Mouse (Mus musculus): ENCODE results near the gene Med1. TPM values are rescaled to one million over a fixed set of nuclear protein-coding genes. Genes with fewer than 3 reads are reported as not detected.
A peak's percentile ranks its signal among the peaks of the same experiment; 100 is the strongest.

Med1 gene
- polyA plus RNA-seq, 1 experiment, result 8.8 TPM

DNA sequence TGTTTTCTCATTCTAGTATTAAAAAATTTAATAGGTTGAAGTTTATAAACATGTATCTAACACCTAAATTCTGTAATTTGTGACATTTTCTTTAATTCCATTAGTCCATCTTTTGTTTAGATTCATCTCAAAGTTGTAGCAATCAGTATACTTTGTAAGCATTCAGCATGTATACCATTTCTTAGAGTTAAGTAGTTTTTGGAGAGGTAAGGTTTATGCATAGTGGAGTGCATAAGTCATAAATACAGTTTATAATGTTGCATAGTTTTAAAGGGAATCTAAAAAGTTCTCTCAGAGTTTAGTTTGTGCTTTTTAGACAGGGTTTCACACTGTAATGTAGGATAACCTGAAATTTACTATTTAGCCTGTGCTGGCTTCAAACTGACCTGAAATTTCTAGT is 12.4 kb upstream of the Med1 start:
- Histone ChIP-seq H3K27ac (ENCODE audit: insufficient read depth, low read length) (no peak overlapping the region), H3K27me3 (ENCODE audit: control insufficient read depth, insufficient read depth, low read length) (no peaks in the 10 kb centered on the region), H3K4me3 (ENCODE audit: extremely low read depth, insufficient read depth, insufficient read length) (no peak overlapping the region), H3K4me1 (ENCODE audit: control insufficient read depth, insufficient read depth, insufficient read length) (no peaks in the 10 kb centered on the region; the same call in none of the 2 replicates), H3K36me3 (ENCODE audit: control insufficient read depth, insufficient read depth, low read length) (peaks cover 10% of the 10 kb centered on the region)
- DNase-seq (ENCODE audit: low read depth in 1 of 2, low spot score in 2 of 2), result no peak
- TF ChIP-seq POLR2A (IDR thresholded peaks at IDR 0.05; ENCODE audit: low read depth, low read length) (no peak), CTCF (IDR thresholded peaks at IDR 0.05; ENCODE audit: extremely low read depth, insufficient read depth, insufficient read length, insufficient replicate concordance) (no peak)

DNA sequence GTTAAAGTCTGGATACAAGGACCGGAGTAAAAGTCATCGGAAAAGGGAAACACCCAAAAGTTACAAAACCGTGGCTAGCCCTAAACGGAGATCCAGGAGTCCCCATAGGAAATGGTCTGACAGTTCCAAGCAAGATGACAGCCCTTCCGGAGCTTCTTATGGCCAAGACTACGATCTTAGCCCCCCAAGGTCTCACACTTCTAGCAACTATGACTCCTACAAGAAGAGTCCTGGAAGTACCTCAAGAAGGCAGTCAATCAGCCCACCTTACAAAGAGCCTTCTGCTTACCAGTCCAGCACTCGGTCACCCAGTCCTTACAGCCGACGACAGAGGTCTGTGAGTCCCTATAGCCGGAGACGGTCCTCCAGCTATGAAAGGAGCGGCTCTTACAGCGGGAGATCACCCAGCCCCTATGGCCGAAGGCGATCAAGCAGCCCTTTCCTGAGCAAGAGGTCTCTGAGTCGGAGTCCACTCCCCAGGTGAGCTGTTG is 10.9 kb upstream of the Med1 start:
- TF ChIP-seq POLR2A (IDR thresholded peaks at IDR 0.05; ENCODE audit: low read depth, low read length), result no peak
- no peak for TF ChIP-seq CTCF (IDR thresholded peaks at IDR 0.05; ENCODE audit: extremely low read depth, insufficient read depth, insufficient read length, insufficient replicate concordance)
- H3K4me1 ChIP-seq (ENCODE audit: control insufficient read depth, insufficient read depth, insufficient read length), result no peaks in the 10 kb centered on the region; the same call in none of the 2 replicates
- under 1% methylated on average over 16 of the region's 16 CpGs for WGBS
- H3K4me3 ChIP-seq (ENCODE audit: extremely low read depth, insufficient read depth, insufficient read length), result peak overlapping the region; percentile 80
- H3K27ac ChIP-seq (ENCODE audit: insufficient read depth, low read length), result peak overlapping the region; percentile 61
- DNase-seq (ENCODE audit: low read depth in 1 of 2, low spot score in 2 of 2), result peak in 1 of 2 experiments; percentile 5
- H3K36me3 ChIP-seq (ENCODE audit: control insufficient read depth, insufficient read depth, low read length), result peaks cover 2% of the 10 kb centered on the region
- H3K27me3 ChIP-seq (ENCODE audit: control insufficient read depth, insufficient read depth, low read length), result no peaks in the 10 kb centered on the region

DNA sequence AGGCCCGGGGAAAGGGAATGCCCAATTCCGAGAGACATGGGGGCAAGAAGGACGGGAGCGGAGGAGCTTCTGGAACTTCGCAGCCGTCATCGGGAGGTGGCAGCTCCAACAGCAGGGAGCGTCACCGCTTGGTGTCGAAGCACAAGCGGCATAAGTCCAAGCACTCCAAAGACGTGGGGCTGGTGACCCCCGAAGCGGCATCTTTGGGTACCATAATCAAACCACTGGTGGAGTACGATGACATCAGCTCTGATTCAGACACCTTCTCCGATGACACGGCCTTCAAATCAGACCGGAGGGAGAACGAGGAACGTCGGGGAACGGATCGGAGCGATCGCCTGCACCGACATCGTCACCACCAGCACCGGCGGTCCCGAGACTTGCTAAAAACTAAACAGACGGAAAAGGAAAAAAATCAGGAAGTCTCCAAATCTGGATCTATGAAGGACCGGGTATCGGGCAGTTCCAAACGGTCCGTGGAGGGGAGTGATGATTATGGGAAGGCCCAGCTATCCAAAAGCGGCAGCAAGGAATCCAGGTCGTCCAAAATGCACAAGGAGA is 10.3 kb upstream of the Med1 start:
- under 1% methylated on average over 37 of the region's 37 CpGs for WGBS
- peak in 1 of 2 experiments; percentile 4 for DNase-seq (ENCODE audit: low read depth in 1 of 2, low spot score in 2 of 2)
- TF ChIP-seq POLR2A (IDR thresholded peaks at IDR 0.05; ENCODE audit: low read depth, low read length), result no peak
- TF ChIP-seq CTCF (IDR thresholded peaks at IDR 0.05; ENCODE audit: extremely low read depth, insufficient read depth, insufficient read length, insufficient replicate concordance), result no peak
- Histone ChIP-seq H3K4me3 (ENCODE audit: extremely low read depth, insufficient read depth, insufficient read length) (peak overlapping the region; percentile 80), H3K27ac (ENCODE audit: insufficient read depth, low read length) (peak overlapping the region; percentile 61), H3K27me3 (ENCODE audit: control insufficient read depth, insufficient read depth, low read length) (no peaks in the 10 kb centered on the region), H3K4me1 (ENCODE audit: control insufficient read depth, insufficient read depth, insufficient read length) (no peaks in the 10 kb centered on the region; the same call in none of the 2 replicates), H3K36me3 (ENCODE audit: control insufficient read depth, insufficient read depth, low read length) (no peaks in the 10 kb centered on the region)

DNA sequence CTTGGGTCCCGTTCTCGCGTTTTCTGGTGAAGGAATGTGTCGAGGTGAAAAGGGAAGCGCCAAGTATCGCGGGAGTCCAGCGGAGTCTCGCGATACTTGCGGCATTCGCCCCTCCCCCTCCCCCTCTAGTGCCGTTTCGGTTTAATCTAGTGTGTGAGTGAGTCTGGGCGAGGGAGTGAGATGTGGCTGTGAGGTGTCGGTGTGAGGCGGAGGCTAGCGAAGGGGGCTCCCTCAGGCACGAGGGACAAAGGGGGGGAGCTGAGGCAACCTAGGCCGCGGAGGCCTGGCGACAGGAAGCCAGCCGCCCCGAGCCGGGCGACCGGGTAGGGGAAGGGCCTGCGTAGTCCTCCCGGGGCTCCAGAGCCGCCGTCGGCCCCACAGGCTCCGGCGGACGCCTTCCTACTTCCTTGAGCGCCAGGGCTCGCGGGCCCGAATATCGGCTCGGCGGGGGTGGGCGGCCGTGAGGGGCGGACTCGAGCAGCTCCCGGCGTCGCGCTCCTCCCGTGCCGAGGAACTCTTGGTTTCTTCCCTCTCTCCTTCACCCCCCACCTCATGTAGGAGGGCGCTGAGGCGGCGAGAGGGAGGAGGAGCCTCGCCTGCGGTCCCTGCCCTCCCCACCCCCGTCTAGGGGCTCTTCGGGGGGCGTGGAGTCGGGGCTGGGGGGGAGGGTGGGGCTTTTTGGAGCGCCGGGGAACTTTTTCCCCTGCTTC is 9.7 kb upstream of the Med1 start, which contains the start of gene Cdk12:
TSS of gene Cdk12 (plus strand) at position 419 of the 710 bp plus-strand sequence.
- under 1% methylated on average over 51 of the region's 63 CpGs for WGBS
- Histone ChIP-seq H3K36me3 (ENCODE audit: control insufficient read depth, insufficient read depth, low read length) (no peaks in the 10 kb centered on the region), H3K27ac (ENCODE audit: insufficient read depth, low read length) (peak within 1 kb of the TSS; percentile 98), H3K27me3 (ENCODE audit: control insufficient read depth, insufficient read depth, low read length) (no peaks in the 10 kb centered on the region), H3K4me1 (ENCODE audit: control insufficient read depth, insufficient read depth, insufficient read length) (no peaks in the 10 kb centered on the region; the same call in none of the 2 replicates), H3K4me3 (ENCODE audit: extremely low read depth, insufficient read depth, insufficient read length) (peak within 1 kb of the TSS; percentile 80)
- TF ChIP-seq CTCF (IDR thresholded peaks at IDR 0.05; ENCODE audit: extremely low read depth, insufficient read depth, insufficient read length, insufficient replicate concordance), result no peak
- peak; percentile 92 for TF ChIP-seq POLR2A (IDR thresholded peaks at IDR 0.05; ENCODE audit: low read depth, low read length)
- DNase-seq (ENCODE audit: low read depth in 1 of 2, low spot score in 2 of 2), result peak; percentile 91 to 98

DNA sequence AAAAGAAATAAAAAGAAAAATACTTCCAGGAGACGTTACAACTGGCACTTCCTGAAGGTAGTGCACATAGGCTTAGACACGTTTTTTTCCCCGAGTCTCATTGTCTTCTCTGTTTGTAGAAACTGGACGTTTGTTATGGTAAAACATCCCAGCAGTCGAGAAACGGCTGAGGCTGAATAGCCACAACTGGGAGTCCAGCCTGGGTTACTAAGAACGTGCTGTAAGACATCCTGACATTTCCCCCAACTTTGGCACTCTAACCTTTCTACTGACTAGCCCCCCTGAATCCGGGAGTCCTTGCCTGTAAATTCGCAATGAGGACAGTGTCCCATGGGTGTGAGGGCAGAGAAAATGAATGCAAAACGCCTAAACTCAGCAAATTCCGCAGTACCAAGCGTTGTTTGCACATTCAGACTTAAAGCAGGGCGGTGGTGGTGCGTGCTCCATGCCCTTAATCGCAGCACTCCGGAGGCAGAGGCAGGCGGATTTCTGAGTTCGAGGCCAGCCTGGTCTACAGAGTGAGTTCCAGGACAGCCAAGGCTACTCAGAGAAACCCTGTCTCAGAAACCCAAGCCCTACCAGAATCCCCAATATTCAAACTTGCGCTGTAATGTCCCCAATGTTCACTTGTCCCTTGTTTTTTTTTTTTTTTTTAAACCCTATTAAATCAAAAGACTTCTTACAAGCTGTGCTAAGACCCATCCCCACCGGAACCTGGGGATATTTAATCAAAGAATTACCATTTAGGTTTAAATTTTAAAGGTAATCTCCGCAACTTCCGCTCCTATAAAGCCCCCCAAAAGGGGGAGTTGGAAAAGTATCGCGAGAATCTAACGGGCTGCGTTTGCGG is 8.9 kb upstream of the Med1 start:
- under 1% methylated on average over 27 of the region's 27 CpGs for WGBS
- Histone ChIP-seq H3K4me3 (ENCODE audit: extremely low read depth, insufficient read depth, insufficient read length) (peak overlapping the region; percentile 54), H3K27ac (ENCODE audit: insufficient read depth, low read length) (peak overlapping the region; percentile 81), H3K27me3 (ENCODE audit: control insufficient read depth, insufficient read depth, low read length) (no peaks in the 10 kb centered on the region), H3K36me3 (ENCODE audit: control insufficient read depth, insufficient read depth, low read length) (no peaks in the 10 kb centered on the region), H3K4me1 (ENCODE audit: control insufficient read depth, insufficient read depth, insufficient read length) (no peaks in the 10 kb centered on the region; the same call in none of the 2 replicates)
- TF ChIP-seq CTCF (IDR thresholded peaks at IDR 0.05; ENCODE audit: extremely low read depth, insufficient read depth, insufficient read length, insufficient replicate concordance) (no peak), POLR2A (IDR thresholded peaks at IDR 0.05; ENCODE audit: low read depth, low read length) (no peak)
- DNase-seq (ENCODE audit: low read depth in 1 of 2, low spot score in 2 of 2), result peak; percentile 14 to 15

DNA sequence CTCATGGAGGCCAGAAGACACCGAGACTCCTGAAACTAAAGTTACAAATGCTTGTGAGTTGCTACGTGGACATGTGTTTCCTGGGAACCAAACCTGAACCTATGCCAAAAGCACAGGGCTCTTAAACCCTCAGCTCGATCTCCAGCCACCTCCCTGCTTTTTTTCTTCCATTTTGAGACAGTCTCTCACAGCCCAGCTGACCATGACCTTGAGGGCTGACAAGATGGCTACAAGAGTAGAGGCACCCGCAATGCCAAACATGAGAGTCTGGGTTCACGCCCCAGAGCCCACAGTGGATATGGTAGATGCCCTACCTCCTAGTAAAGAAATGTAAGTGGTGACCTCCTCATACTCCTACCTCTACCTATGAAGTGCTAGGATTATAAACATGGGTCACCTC is 2.3 kb downstream of the Med1 start:
- 80% methylated on average over 5 of the region's 5 CpGs for WGBS
- DNase-seq (ENCODE audit: low read depth in 1 of 2, low spot score in 2 of 2), result no peak
- H3K36me3 ChIP-seq (ENCODE audit: control insufficient read depth, insufficient read depth, low read length), result peaks cover 9% of the 10 kb centered on the region
- no peak overlapping the region for H3K4me3 ChIP-seq (ENCODE audit: extremely low read depth, insufficient read depth, insufficient read length)
- peaks cover 2% of the 10 kb centered on the region; the same call in 1 of the 2 replicates for H3K4me1 ChIP-seq (ENCODE audit: control insufficient read depth, insufficient read depth, insufficient read length)
- no peak overlapping the region for H3K27ac ChIP-seq (ENCODE audit: insufficient read depth, low read length)
- H3K27me3 ChIP-seq (ENCODE audit: control insufficient read depth, insufficient read depth, low read length), result no peaks in the 10 kb centered on the region
- TF ChIP-seq POLR2A (IDR thresholded peaks at IDR 0.05; ENCODE audit: low read depth, low read length) (no peak), CTCF (IDR thresholded peaks at IDR 0.05; ENCODE audit: extremely low read depth, insufficient read depth, insufficient read length, insufficient replicate concordance) (no peak)

Data from spleen, adult 2 months (tissue).